Mouse (Mus musculus): ENCODE data around the gene Gm27235. TPM values are rescaled to one million over a fixed set of nuclear protein-coding genes. Genes with fewer than 3 reads are reported as not detected.
"Not testable (repeated sequence)": the region's sequence is repeated elsewhere in the genome, so short reads cannot be mapped to it uniquely, and the experiment has no call there.

The Gm27235 gene
- polyA plus RNA-seq (2012; rRNA removed): not detected in 2 replicates

GRCm38 (mm10) chr9:35790001-35790400 lies at the start of gene Gm27235, which contains the start of gene D730048I06Rik:
Gm27235 (minus strand) TSS chr9:35790101.
D730048I06Rik (minus strand) TSS chr9:35790112.
- 85% methylated on average over 3 of the region's 3 CpGs for WGBS
- no peak for DNase-seq
- Histone ChIP-seq H3K4me3 (replicated peaks; ENCODE audit: extremely low read depth, low read depth, low read length) (no peak within 1 kb of the TSS), H3K4me1 (ENCODE audit: control insufficient read depth, insufficient read depth, low read length) (no peaks in the 10 kb centered on the region)
- TF ChIP-seq POLR2A (IDR thresholded peaks at IDR 0.05; ENCODE audit: borderline replicate concordance, extremely low read depth, low read depth, low read length) (no peak), CTCF (IDR thresholded peaks at IDR 0.05; ENCODE audit: insufficient read depth, low read length) (no peak)

GRCm38 (mm10) chr9:35817881-35818280 lies 28.0 kb upstream of the Gm27235 start:
- not testable (repeated sequence) for H3K4me3 ChIP-seq (replicated peaks; ENCODE audit: extremely low read depth, low read depth, low read length); DNase-seq
- 89% methylated on average over 15 of the region's 15 CpGs for WGBS

DNA sequence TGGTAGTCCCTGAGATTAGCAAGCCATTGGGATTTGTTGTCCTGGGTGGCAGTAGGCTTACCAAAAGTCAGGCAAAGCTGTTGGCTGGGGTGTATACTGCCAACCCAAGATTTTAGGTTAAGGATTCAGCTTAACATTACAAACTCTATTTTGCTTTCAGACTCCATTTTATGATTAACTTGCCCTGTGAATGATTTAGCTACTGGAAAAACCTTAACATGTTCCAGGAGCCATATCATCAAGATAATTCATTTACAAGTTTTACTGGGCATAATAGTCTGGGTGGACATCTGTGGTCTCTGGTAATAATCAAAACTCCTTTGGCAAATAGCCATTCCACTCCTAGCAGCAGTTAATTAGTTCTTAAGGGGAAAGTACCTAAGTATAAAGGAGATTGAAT lies 8.2 kb upstream of the Gm27235 start:
- TF ChIP-seq CTCF (IDR thresholded peaks at IDR 0.05; ENCODE audit: insufficient read depth, low read length): no peak
- no peak for TF ChIP-seq POLR2A (IDR thresholded peaks at IDR 0.05; ENCODE audit: borderline replicate concordance, extremely low read depth, low read depth, low read length)
- no peak for DNase-seq
- Histone ChIP-seq H3K4me3 (replicated peaks; ENCODE audit: extremely low read depth, low read depth, low read length) (no peak overlapping the region), H3K4me1 (ENCODE audit: control insufficient read depth, insufficient read depth, low read length) (no peaks in the 10 kb centered on the region)

More at GRCm38 (mm10) chr9:35817881-35818280, 28.0 kb upstream of the Gm27235 start:
- not testable (repeated sequence) for H3K4me1 ChIP-seq (ENCODE audit: control insufficient read depth, insufficient read depth, low read length)

GRCm38 (mm10) chr9:35778009-35778408 lies 11.9 kb downstream of the Gm27235 start, which contains the start of gene Gm17727:
Gm17727 (minus strand) TSS chr9:35778109.
- no peak within 1 kb of the TSS for H3K4me3 ChIP-seq (replicated peaks; ENCODE audit: extremely low read depth, low read depth, low read length)
- H3K4me1 ChIP-seq (ENCODE audit: control insufficient read depth, insufficient read depth, low read length): no peaks in the 10 kb centered on the region
- WGBS: 52% methylated on average over 3 of the region's 3 CpGs
- TF ChIP-seq CTCF (IDR thresholded peaks at IDR 0.05; ENCODE audit: insufficient read depth, low read length): no peak
- no peak for TF ChIP-seq POLR2A (IDR thresholded peaks at IDR 0.05; ENCODE audit: borderline replicate concordance, extremely low read depth, low read depth, low read length)
- DNase-seq: no peak

GRCm38 (mm10) chr9:35756843-35757242 lies 33.1 kb downstream of the Gm27235 start:
- H3K4me3 ChIP-seq (replicated peaks; ENCODE audit: extremely low read depth, low read depth, low read length): no peak overlapping the region
- no peak for DNase-seq
- H3K4me1 ChIP-seq (ENCODE audit: control insufficient read depth, insufficient read depth, low read length): no peaks in the 10 kb centered on the region
- TF ChIP-seq CTCF (IDR thresholded peaks at IDR 0.05; ENCODE audit: insufficient read depth, low read length): no peak

DNA sequence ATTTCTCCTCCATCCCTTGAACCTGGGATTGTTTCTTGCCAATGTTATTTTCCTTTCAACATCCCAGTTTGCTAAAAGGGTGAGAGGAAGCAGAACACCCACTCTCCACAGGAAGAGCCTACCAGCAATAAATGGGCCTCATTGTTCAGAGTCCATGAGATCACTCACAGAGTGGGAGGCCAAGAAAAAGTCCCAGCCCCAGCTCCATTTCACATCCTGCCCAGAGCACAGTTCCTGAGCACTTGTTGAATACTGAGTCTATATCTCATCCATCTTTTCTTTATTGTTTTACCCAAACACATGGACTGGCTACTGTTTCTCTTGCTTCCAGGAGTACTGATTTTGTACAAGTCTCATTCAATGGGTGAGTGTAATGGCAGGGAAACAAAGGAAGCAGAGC lies 49.2 kb downstream of the Gm27235 start, which contains the start of gene Gm17677:
Gene Gm17677, plus strand, starts transcription at position 301 of the 400 bp plus-strand sequence.
- no peak for DNase-seq
- Histone ChIP-seq H3K4me3 (replicated peaks; ENCODE audit: extremely low read depth, low read depth, low read length) (no peak within 1 kb of the TSS), H3K4me1 (ENCODE audit: control insufficient read depth, insufficient read depth, low read length) (no peaks in the 10 kb centered on the region)
- no peak for TF ChIP-seq CTCF (IDR thresholded peaks at IDR 0.05; ENCODE audit: insufficient read depth, low read length)

Other genes with a start within 250 kb of the Gm27235 start
- gene Ddx25, start 231.6 kb downstream of the Gm27235 start, polyA plus RNA-seq (2012; rRNA removed): 0.02 and 0.03 TPM in 2 replicates
- 1.1 and 2.2 TPM in 2 replicates for gene Pus3, start 231.5 kb downstream of the Gm27235 start, polyA plus RNA-seq (2012; rRNA removed)
- not detected in 2 replicates for gene Pate2, start 219.8 kb downstream of the Gm27235 start, polyA plus RNA-seq (2012; rRNA removed)
- 0.75 and 0.89 TPM in 2 replicates for gene Hyls1, start 219.7 kb downstream of the Gm27235 start, polyA plus RNA-seq (2012; rRNA removed)
- gene Pate4, start 178.2 kb downstream of the Gm27235 start, polyA plus RNA-seq (2012; rRNA removed): not detected in 2 replicates
- not detected in 2 replicates for gene Pate3, start 141.9 kb downstream of the Gm27235 start, polyA plus RNA-seq (2012; rRNA removed)
- not detected in 2 replicates for gene Pate1, start 102.7 kb downstream of the Gm27235 start, polyA plus RNA-seq (2012; rRNA removed)
- gene Gm17677, start 49.1 kb downstream of the Gm27235 start, polyA plus RNA-seq (2012; rRNA removed): not detected in 2 replicates
- not detected in 2 replicates for gene Gm17727, start 12.0 kb downstream of the Gm27235 start, polyA plus RNA-seq (2012; rRNA removed)
- not detected in 2 replicates for gene D730048I06Rik, start within 50 bp of the Gm27235 start, polyA plus RNA-seq (2012; rRNA removed)
- gene 9230110F15Rik, start 54.0 kb upstream of the Gm27235 start, polyA plus RNA-seq (2012; rRNA removed): not detected in 2 replicates
- not detected in 2 replicates for gene 9230113P08Rik, start 118.3 kb upstream of the Gm27235 start, polyA plus RNA-seq (2012; rRNA removed)

Measured in lung, adult 2 months (tissue).